Mouse (Mus musculus): ENCODE results near the gene Zfp652. TPM values are rescaled to one million over a fixed set of nuclear protein-coding genes. Genes with fewer than 3 reads are reported as not detected.

Gene Zfp652
- polyA plus RNA-seq, 1 experiment from 2014 or later = 13.6 TPM

DNA sequence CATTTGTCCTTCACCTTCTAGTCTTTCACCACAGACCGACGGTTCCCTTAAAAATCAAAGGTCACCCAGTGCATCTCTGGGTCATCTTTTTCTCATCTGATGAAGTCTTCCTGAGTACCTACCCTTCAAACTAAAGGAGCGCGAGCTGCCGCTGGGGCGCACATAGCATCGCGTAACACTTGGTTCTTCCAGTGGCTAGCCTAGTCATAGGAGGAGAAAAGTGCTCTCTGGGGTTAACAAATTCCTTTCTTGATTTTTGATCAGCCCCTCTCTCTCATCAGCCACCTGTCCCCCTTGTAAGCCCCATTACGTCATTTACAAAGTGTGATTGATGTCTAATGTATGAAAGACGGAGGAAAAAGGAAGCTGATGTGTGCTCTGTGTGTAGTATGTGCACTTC lies 56.7 kb downstream of the Zfp652 start:
- no peak for ATAC-seq (replicated peaks; ENCODE audit: extremely low read depth, insufficient read depth, low FRiP score)
- Histone ChIP-seq H3K4me2 (ENCODE audit: low read depth, low read length) (no peak overlapping the region), H3K27me3 (ENCODE audit: control insufficient read depth, insufficient read depth, low read length) (no peaks in the 10 kb centered on the region), H3K4me1 (ENCODE audit: control insufficient read depth, insufficient read depth, low read length) (no peaks in the 10 kb centered on the region; the same call in 1 of the 2 replicates), H3K9me3 (replicated peaks; ENCODE audit: control insufficient read depth, low read length) (no peaks in the 10 kb centered on the region), H3K9ac (ENCODE audit: low read length) (no peak overlapping the region), H3K27ac (ENCODE audit: low read length) (no peak overlapping the region), H3K4me3 (ENCODE audit: low read length) (no peak overlapping the region), H3K36me3 (ENCODE audit: control insufficient read depth, insufficient read depth) (peaks cover 7% of the 10 kb centered on the region; the same call in 1 of the 2 replicates)
- 88% methylated on average over 10 of the region's 10 CpGs for WGBS

DNA sequence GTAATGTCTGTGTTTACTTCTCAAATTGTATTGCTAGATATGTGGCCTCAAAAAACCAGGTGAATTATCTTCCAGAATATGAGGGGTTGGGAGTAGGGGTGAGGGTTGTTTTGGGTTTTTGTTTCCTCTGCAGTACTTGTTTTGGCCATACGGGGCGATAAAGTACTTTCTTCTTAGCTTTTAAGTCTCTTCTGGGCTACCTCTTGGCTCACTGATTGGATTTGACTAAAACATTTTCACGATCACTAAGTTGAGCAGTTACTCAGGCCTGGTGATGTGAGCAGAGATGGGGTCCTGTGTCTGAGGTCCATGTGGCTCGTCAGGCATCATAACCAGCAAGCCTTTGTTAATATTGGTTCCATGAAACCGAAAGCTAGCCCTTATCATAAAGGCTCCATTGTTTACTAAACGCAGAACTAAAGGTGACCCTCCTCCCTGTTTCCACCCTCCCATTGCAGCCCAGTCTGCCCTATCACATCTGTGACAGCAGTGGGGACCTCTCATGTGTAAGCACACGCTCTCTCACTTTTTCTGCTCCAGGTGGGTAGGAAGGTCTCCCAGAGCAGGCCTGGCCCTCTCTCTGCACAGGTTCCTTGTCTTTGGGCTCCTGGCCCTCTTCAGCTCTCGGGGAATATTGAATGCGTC lies 58.4 kb downstream of the Zfp652 start:
- Histone ChIP-seq H3K4me1 (ENCODE audit: control insufficient read depth, insufficient read depth, low read length) (no peaks in the 10 kb centered on the region; the same call in 1 of the 2 replicates), H3K4me2 (ENCODE audit: low read depth, low read length) (no peak overlapping the region), H3K4me3 (ENCODE audit: low read length) (no peak overlapping the region), H3K27me3 (ENCODE audit: control insufficient read depth, insufficient read depth, low read length) (no peaks in the 10 kb centered on the region), H3K9me3 (replicated peaks; ENCODE audit: control insufficient read depth, low read length) (no peaks in the 10 kb centered on the region), H3K27ac (ENCODE audit: low read length) (no peak overlapping the region), H3K36me3 (ENCODE audit: control insufficient read depth, insufficient read depth) (peaks cover 5% of the 10 kb centered on the region; the same call in 1 of the 2 replicates), H3K9ac (ENCODE audit: low read length) (no peak overlapping the region)
- no peak for ATAC-seq (replicated peaks; ENCODE audit: extremely low read depth, insufficient read depth, low FRiP score)
- 66% methylated on average over 9 of the region's 9 CpGs for WGBS

DNA sequence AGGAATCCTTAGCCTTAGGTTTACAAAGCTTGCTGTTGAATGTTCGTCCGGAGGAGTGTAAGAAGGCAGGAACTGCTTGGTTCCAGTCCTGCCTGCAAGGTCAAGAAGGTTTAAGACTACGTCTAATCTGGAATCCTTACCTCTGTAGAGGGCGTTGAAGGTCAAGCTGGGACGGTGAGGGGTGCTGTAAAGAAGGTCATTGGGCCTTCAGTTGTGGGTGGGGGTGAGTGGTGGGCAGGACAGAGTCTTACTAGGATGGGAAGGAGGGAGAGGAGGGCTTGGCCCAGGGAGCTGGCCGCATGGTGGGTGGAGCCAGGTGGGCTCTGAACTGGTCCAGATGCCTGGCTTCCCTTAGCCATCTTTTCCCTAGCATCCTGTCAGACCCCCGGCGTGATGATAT lies 59.2 kb downstream of the Zfp652 start:
- Histone ChIP-seq H3K9me3 (replicated peaks; ENCODE audit: control insufficient read depth, low read length) (no peaks in the 10 kb centered on the region), H3K4me1 (ENCODE audit: control insufficient read depth, insufficient read depth, low read length) (no peaks in the 10 kb centered on the region; the same call in 1 of the 2 replicates), H3K27me3 (ENCODE audit: control insufficient read depth, insufficient read depth, low read length) (no peaks in the 10 kb centered on the region), H3K36me3 (ENCODE audit: control insufficient read depth, insufficient read depth) (peaks cover 5% of the 10 kb centered on the region; the same call in 1 of the 2 replicates), H3K4me2 (ENCODE audit: low read depth, low read length) (no peak overlapping the region), H3K4me3 (ENCODE audit: low read length) (no peak overlapping the region), H3K9ac (ENCODE audit: low read length) (no peak overlapping the region), H3K27ac (ENCODE audit: low read length) (no peak overlapping the region)
- no peak for ATAC-seq (replicated peaks; ENCODE audit: extremely low read depth, insufficient read depth, low FRiP score)
- WGBS = 75% methylated on average over 8 of the region's 8 CpGs

DNA sequence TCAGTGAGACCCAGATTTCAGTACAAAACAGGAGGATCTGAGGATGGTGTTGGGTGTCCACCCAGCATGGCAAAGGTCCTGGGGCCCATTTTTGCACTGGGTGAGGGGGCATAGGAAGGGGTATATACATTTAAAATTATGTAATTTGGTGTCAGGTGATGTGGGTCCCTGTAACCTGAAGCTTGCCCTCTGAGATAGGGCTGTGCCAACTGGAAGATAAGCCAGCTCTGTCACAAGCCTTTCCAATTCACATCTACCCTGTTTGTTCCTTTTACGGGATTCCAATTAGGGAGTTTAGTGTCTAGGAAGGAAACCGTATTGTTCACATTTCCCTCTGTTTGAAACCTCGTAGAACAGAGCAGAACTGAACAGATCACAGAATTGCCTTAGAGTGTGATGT lies 60.8 kb downstream of the Zfp652 start:
- H3K36me3 ChIP-seq (ENCODE audit: control insufficient read depth, insufficient read depth) = peaks cover 5% of the 10 kb centered on the region; the same call in 1 of the 2 replicates
- H3K27me3 ChIP-seq (ENCODE audit: control insufficient read depth, insufficient read depth, low read length) = no peaks in the 10 kb centered on the region
- peak overlapping the region; percentile 23; the same call in 1 of the 2 replicates for H3K27ac ChIP-seq (ENCODE audit: low read length)
- 64% methylated on average over 3 of the region's 3 CpGs for WGBS
- H3K4me3 ChIP-seq (ENCODE audit: low read length) = no peak overlapping the region
- no peak overlapping the region for H3K9ac ChIP-seq (ENCODE audit: low read length)
- no peak overlapping the region for H3K4me2 ChIP-seq (ENCODE audit: low read depth, low read length)
- no peak for ATAC-seq (replicated peaks; ENCODE audit: extremely low read depth, insufficient read depth, low FRiP score)
- H3K4me1 ChIP-seq (ENCODE audit: control insufficient read depth, insufficient read depth, low read length) = peaks cover 6% of the 10 kb centered on the region
- H3K9me3 ChIP-seq (replicated peaks; ENCODE audit: control insufficient read depth, low read length) = no peaks in the 10 kb centered on the region

DNA sequence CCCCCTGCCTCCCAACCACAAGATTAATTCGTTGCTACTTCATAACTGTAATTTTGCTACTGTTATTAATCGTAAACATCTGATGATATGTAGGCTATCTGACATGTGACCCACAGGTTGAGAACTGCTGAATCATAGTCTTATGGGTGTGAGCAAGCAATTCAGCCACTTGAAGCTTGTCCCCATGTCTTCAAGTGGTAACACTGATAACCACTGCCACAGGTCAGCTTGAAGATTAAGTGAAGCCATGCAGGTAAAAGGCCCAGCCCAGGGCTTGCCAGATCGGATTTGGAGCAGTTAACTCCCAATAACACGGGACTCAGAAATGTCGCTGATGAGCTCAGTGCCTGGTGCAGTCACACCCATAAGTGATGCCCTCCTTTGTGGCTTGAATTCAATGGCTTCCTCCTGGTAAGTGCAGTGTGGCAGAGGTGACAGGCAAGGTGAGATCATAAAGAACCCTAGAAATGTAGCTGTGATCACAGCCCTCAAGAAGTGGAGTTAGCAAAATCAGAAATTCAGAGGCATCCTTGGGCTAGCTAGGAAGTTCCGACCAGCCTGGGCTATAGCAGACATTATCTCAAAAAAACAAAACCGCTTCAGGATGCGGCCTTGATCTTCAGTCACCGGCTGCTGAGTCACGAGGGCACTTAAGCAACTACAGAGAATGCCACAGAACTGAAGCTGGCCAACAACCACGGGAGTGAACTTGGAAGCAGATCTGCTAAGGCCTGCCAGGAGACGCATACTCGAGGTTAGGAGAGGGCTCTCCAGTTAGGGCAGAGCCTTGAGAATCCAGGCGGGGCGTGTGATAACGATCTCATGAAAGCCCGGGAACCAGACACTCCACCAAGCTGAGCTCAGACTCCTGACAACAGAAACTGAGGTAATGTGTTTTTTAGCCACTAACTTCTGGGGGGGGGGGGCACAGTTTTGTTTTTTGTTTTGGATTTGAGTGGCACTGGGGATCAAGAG lies 65.1 kb downstream of the Zfp652 start:
- no peak overlapping the region for H3K9ac ChIP-seq (ENCODE audit: low read length)
- WGBS = 39% methylated on average over 17 of the region's 17 CpGs

DNA sequence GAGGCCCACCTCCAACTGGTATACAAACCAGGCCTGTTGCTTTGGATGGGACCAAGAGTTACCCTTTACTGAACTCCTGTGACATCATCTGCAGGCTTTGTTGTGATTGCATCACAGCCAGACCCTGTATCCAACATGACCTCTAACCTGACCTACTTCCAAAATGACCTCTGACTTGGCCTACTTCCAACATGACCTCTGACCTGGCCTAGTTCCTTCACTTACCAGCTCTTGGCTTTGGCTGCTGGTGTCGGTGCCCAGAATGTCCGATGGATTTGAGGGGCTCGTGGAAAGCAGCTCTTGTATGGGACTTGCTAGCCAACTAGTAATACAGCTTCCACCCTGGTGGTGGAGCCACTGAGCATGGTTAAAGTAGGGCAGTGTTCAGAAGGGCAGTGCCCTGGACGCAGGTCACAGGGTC lies 66.4 kb downstream of the Zfp652 start:
- Histone ChIP-seq H3K27ac (ENCODE audit: low read length) (no peak overlapping the region), H3K36me3 (ENCODE audit: control insufficient read depth, insufficient read depth) (no peaks in the 10 kb centered on the region), H3K4me1 (ENCODE audit: control insufficient read depth, insufficient read depth, low read length) (peaks cover 6% of the 10 kb centered on the region), H3K4me3 (ENCODE audit: low read length) (no peak overlapping the region), H3K27me3 (ENCODE audit: control insufficient read depth, insufficient read depth, low read length) (no peaks in the 10 kb centered on the region), H3K9me3 (replicated peaks; ENCODE audit: control insufficient read depth, low read length) (no peaks in the 10 kb centered on the region), H3K9ac (ENCODE audit: low read length) (no peak overlapping the region), H3K4me2 (ENCODE audit: low read depth, low read length) (no peak overlapping the region)
- ATAC-seq (replicated peaks; ENCODE audit: extremely low read depth, insufficient read depth, low FRiP score) = no peak
- WGBS = 81% methylated on average over 4 of the region's 4 CpGs

More for the DNA sequence above, 65.1 kb downstream of the Zfp652 start:
- no peak overlapping the region for H3K4me2 ChIP-seq (ENCODE audit: low read depth, low read length)
- no peaks in the 10 kb centered on the region for H3K27me3 ChIP-seq (ENCODE audit: control insufficient read depth, insufficient read depth, low read length)
- no peaks in the 10 kb centered on the region for H3K9me3 ChIP-seq (replicated peaks; ENCODE audit: control insufficient read depth, low read length)
- no peak overlapping the region for H3K4me3 ChIP-seq (ENCODE audit: low read length)
- 0 out of 2 replicates have a peak, but pooled peaks have one; percentile 32 for ATAC-seq (replicated peaks; ENCODE audit: extremely low read depth, insufficient read depth, low FRiP score)
- peaks cover 6% of the 10 kb centered on the region for H3K4me1 ChIP-seq (ENCODE audit: control insufficient read depth, insufficient read depth, low read length)
- H3K27ac ChIP-seq (ENCODE audit: low read length) = no peak overlapping the region
- H3K36me3 ChIP-seq (ENCODE audit: control insufficient read depth, insufficient read depth) = no peaks in the 10 kb centered on the region

DNA sequence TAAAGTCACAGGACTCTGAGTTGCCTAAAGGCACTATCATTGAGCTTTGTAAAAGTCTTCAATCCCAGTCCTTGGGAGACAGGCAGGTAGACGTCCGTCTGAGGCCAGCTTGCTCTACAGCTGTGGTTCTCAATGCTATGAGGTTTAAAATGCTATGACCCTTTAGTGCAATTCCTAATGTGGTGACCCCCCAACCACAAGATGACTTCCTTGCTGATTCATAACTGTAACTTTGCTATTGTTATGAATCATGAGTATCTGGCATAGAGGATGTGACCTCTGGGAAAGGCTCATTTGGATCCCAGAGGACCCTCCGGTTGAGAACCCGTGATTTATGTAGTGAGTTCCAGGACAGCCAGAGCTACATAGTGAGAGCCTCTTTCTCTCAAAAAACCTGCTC lies 66.9 kb downstream of the Zfp652 start:
- H3K36me3 ChIP-seq (ENCODE audit: control insufficient read depth, insufficient read depth) = no peaks in the 10 kb centered on the region
- H3K27ac ChIP-seq (ENCODE audit: low read length) = no peak overlapping the region
- no peak overlapping the region for H3K4me2 ChIP-seq (ENCODE audit: low read depth, low read length)
- no peak for ATAC-seq (replicated peaks; ENCODE audit: extremely low read depth, insufficient read depth, low FRiP score)
- H3K9ac ChIP-seq (ENCODE audit: low read length) = no peak overlapping the region
- no peaks in the 10 kb centered on the region for H3K9me3 ChIP-seq (replicated peaks; ENCODE audit: control insufficient read depth, low read length)
- no peaks in the 10 kb centered on the region for H3K27me3 ChIP-seq (ENCODE audit: control insufficient read depth, insufficient read depth, low read length)
- WGBS = 81% methylated on average over 4 of the region's 4 CpGs
- no peak overlapping the region for H3K4me3 ChIP-seq (ENCODE audit: low read length)
- H3K4me1 ChIP-seq (ENCODE audit: control insufficient read depth, insufficient read depth, low read length) = peaks cover 6% of the 10 kb centered on the region

DNA sequence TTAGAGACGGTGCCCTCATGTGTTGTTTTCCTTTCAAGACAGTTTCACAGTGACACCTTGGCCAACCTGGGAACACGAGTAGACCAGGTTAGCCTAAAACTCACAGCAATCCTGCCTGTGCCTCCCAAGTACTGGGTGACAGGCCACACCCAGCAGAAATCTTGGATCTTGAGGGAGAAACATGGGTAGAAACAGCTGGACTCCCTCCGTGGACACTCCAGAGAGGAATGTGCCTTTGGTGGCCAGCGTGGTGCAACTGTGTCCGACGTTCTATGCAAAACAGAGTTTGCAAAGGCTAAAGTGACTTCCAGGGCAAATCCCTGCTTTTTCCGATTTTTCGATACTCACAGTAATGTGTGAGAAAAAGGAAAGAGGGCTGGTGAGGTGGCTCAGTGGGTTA lies 68.0 kb downstream of the Zfp652 start:
- Histone ChIP-seq H3K27me3 (ENCODE audit: control insufficient read depth, insufficient read depth, low read length) (no peaks in the 10 kb centered on the region), H3K9ac (ENCODE audit: low read length) (no peak overlapping the region), H3K9me3 (replicated peaks; ENCODE audit: control insufficient read depth, low read length) (peaks cover under 1% of the 10 kb centered on the region; the same call in 1 of the 2 replicates), H3K36me3 (ENCODE audit: control insufficient read depth, insufficient read depth) (no peaks in the 10 kb centered on the region), H3K4me3 (ENCODE audit: low read length) (no peak overlapping the region), H3K4me1 (ENCODE audit: control insufficient read depth, insufficient read depth, low read length) (peaks cover 6% of the 10 kb centered on the region), H3K27ac (ENCODE audit: low read length) (no peak overlapping the region), H3K4me2 (ENCODE audit: low read depth, low read length) (no peak overlapping the region)
- 91% methylated on average over 8 of the region's 8 CpGs for WGBS
- ATAC-seq (replicated peaks; ENCODE audit: extremely low read depth, insufficient read depth, low FRiP score) = no peak

DNA sequence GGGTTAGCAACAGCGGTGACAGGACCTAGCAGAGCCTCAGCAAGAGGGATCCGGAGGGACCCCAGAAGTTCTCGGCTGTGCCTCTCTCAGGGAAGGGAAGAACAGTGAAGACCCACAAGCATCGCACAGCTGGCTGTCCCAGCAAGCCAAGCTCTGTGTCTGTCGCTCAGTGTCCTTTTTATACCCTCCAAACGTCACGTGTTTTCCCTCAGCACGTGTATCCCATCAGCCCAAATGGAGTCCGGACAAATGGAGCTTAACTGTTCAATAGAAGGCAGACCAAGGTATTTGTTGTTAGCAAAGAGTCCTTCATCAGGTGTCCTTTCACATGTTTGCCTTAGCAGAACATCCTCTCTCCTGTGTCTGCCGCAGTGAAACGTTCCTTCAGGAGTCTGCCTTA lies 69.1 kb downstream of the Zfp652 start:
- 84% methylated on average over 11 of the region's 11 CpGs for WGBS
- Histone ChIP-seq H3K27me3 (ENCODE audit: control insufficient read depth, insufficient read depth, low read length) (no peaks in the 10 kb centered on the region), H3K9me3 (replicated peaks; ENCODE audit: control insufficient read depth, low read length) (peaks cover 6% of the 10 kb centered on the region; the same call in 1 of the 2 replicates), H3K9ac (ENCODE audit: low read length) (no peak overlapping the region), H3K4me3 (ENCODE audit: low read length) (no peak overlapping the region), H3K4me2 (ENCODE audit: low read depth, low read length) (no peak overlapping the region), H3K27ac (ENCODE audit: low read length) (no peak overlapping the region), H3K4me1 (ENCODE audit: control insufficient read depth, insufficient read depth, low read length) (peaks cover 6% of the 10 kb centered on the region), H3K36me3 (ENCODE audit: control insufficient read depth, insufficient read depth) (no peaks in the 10 kb centered on the region)
- no peak for ATAC-seq (replicated peaks; ENCODE audit: extremely low read depth, insufficient read depth, low FRiP score)

Measured in heart, embryonic 16.5 days (tissue).